Mouse (Mus musculus) midbrain, embryonic 14.5 days (tissue): ENCODE results near the gene Gstm5. TPM values are rescaled to one million over a fixed set of nuclear protein-coding genes. Genes with fewer than 3 reads are reported as not detected.
A peak's percentile ranks its signal among the peaks of the same experiment; 100 is the strongest.
"Not testable (repeated sequence)": the region's sequence is repeated elsewhere in the genome, so short reads cannot be mapped to it uniquely, and the experiment has no call there.

Experiments used
- ATAC-seq: fragments of 200-750 bp; cut with Nextera tagmentation; 2 replicates; pipeline ENCODE4 v1.8.0; 2017; ENCODE audit warnings: moderate number of reproducible peaks, moderate library complexity; ENCODE audit not compliant: low FRiP score, low TSS enrichment
- DNase-seq: peaks from one replicate; pipeline ENCODE4 v3.0.0-alpha.2; 2015
- H3K27ac ChIP-seq: fragments of 300-500 bp; sonication (generic); replicated peaks from 2 replicates; pipeline ENCODE4 v1.5.1; 2014; ENCODE audit warnings: mild to moderate bottlenecking, low read depth, low read length, moderate library complexity
- H3K27me3 ChIP-seq: fragments of 300-500 bp; sonication (generic); 2 replicates; pipeline ENCODE4 v1.6.1; 2014; ENCODE audit warnings: low read length, control low read depth, mixed read lengths; ENCODE audit not compliant: control insufficient read depth, insufficient read depth
- H3K36me3 ChIP-seq: fragments of 300-500 bp; sonication (generic); 2 replicates; pipeline ENCODE4 v1.6.1; 2014; ENCODE audit warnings: low read length, control low read depth; ENCODE audit not compliant: control insufficient read depth, insufficient read depth
- H3K4me1 ChIP-seq: fragments of 300-500 bp; sonication (generic); 2 replicates; pipeline ENCODE4 v1.6.1; 2014; ENCODE audit warnings: mild to moderate bottlenecking, antibody characterized with exemption, low read length, control low read depth; ENCODE audit not compliant: control insufficient read depth, insufficient read depth
- H3K4me2 ChIP-seq: fragments of 300-500 bp; sonication (generic); 2 replicates; pipeline ENCODE4 v1.6.1; 2014; ENCODE audit warnings: mild to moderate bottlenecking, low read length, moderate library complexity
- H3K4me3 ChIP-seq: fragments of 300-500 bp; sonication (generic); replicated peaks from 2 replicates; pipeline ENCODE4 v1.5.1; 2014; ENCODE audit warnings: low read depth, low read length
- H3K9ac ChIP-seq: fragments of 300-500 bp; sonication (generic); replicated peaks from 2 replicates; pipeline ENCODE4 v1.6.1; 2014; ENCODE audit warnings: mild to moderate bottlenecking, low read length, moderate library complexity
- H3K9me3 ChIP-seq: fragments of 300-500 bp; sonication (generic); 2 replicates; pipeline ENCODE4 v1.6.1; 2016; ENCODE audit warnings: low read length, control low read depth, mixed read lengths; ENCODE audit not compliant: control insufficient read depth
- WGBS: fragments of 180-500 bp; shearing (Covaris S2); extraction: QIAGEN DNeasy Blood & Tissue Kit; methylation state at CpG from one replicate; pipeline ENCODE4 v1.1.7; 2014; 5-methylcytosine and 5-hydroxymethylcytosine counted together
- polyA plus RNA-seq: library from polyadenylated mRNA; unstranded; fragments of >200 nt; fragmentation: Nextera tagmentation; extraction: Ambion mirVana; gene quantifications from 2 replicates; pipeline ENCODE4 v1.2.1, GENCODE M21; 2014

Gstm5 gene
- polyA plus RNA-seq, 1 experiment from 2014 or later, result 245 TPM

GRCm38 (mm10) chr3:107853232-107854181 is 42.1 kb upstream of the Gstm5 start:
- Histone ChIP-seq H3K36me3 (no peaks in the 10 kb centered on the region), H3K4me3 (no peak overlapping the region), H3K27ac (no peak overlapping the region), H3K9me3 (no peaks in the 10 kb centered on the region), H3K9ac (no peak overlapping the region), H3K4me2 (no peak overlapping the region), H3K4me1 (peaks cover 18% of the 10 kb centered on the region), H3K27me3 (no peaks in the 10 kb centered on the region)
- WGBS, result 85% methylated on average over 17 of the region's 17 CpGs
- ATAC-seq (no peak), DNase-seq (no peak)

- H3K9me3 ChIP-seq, result no peaks in the 10 kb centered on the region
- no peak overlapping the region for H3K4me2 ChIP-seq
- peaks cover 7% of the 10 kb centered on the region for H3K4me1 ChIP-seq
- no peak overlapping the region for H3K4me3 ChIP-seq
- 88% methylated on average over 13 of the region's 13 CpGs for WGBS
- H3K9ac ChIP-seq, result no peak overlapping the region
- ATAC-seq (no peak), DNase-seq (no peak)
- no peak overlapping the region for H3K27ac ChIP-seq
- no peaks in the 10 kb centered on the region for H3K36me3 ChIP-seq
- H3K27me3 ChIP-seq, result no peaks in the 10 kb centered on the region
Measured at GRCm38 (mm10) chr3:107855368-107855767, 40.3 kb upstream of the Gstm5 start.

- no peak overlapping the region for H3K9ac ChIP-seq
- H3K4me1 ChIP-seq, result no peaks in the 10 kb centered on the region
- no peak for DNase-seq
- no peak overlapping the region for H3K4me2 ChIP-seq
- H3K9me3 ChIP-seq, result no peaks in the 10 kb centered on the region
- no peaks in the 10 kb centered on the region for H3K27me3 ChIP-seq
- H3K36me3 ChIP-seq, result no peaks in the 10 kb centered on the region
- WGBS, result 55% methylated on average over 6 of the region's 6 CpGs
- no peak for ATAC-seq
- no peak overlapping the region for H3K4me3 ChIP-seq
- no peak overlapping the region for H3K27ac ChIP-seq
Measured at GRCm38 (mm10) chr3:107857646-107858045, 38.0 kb upstream of the Gstm5 start.

GRCm38 (mm10) chr3:107861483-107861882 is 34.1 kb upstream of the Gstm5 start:
- not testable (repeated sequence) for H3K36me3 ChIP-seq, DNase-seq, H3K4me3 ChIP-seq, H3K4me2 ChIP-seq, H3K27me3 ChIP-seq, H3K9ac ChIP-seq, H3K9me3 ChIP-seq, H3K27ac ChIP-seq, ATAC-seq, H3K4me1 ChIP-seq
- 85% methylated on average over 5 of the region's 5 CpGs for WGBS

GRCm38 (mm10) chr3:107862471-107862870 is 33.1 kb upstream of the Gstm5 start:
- no peak overlapping the region for H3K9ac ChIP-seq
- ATAC-seq, result no peak
- no peak overlapping the region for H3K27ac ChIP-seq
- DNase-seq, result no peak
- H3K9me3 ChIP-seq, result no peaks in the 10 kb centered on the region
- H3K4me1 ChIP-seq, result no peaks in the 10 kb centered on the region
- no peaks in the 10 kb centered on the region for H3K36me3 ChIP-seq
- no peaks in the 10 kb centered on the region for H3K27me3 ChIP-seq
- H3K4me3 ChIP-seq, result no peak overlapping the region
- no peak overlapping the region for H3K4me2 ChIP-seq
- 76% methylated on average over 2 of the region's 2 CpGs for WGBS

GRCm38 (mm10) chr3:107863471-107863870 is 32.1 kb upstream of the Gstm5 start:
- H3K9ac ChIP-seq, result peak overlapping the region; percentile 32; the same call in 1 of the 2 replicates
- no peak overlapping the region for H3K4me2 ChIP-seq
- ATAC-seq (no peak), DNase-seq (no peak)
- 87% methylated on average over 5 of the region's 5 CpGs for WGBS
- H3K4me3 ChIP-seq, result no peak overlapping the region
- H3K36me3 ChIP-seq, result no peaks in the 10 kb centered on the region
- no peaks in the 10 kb centered on the region for H3K27me3 ChIP-seq
- H3K4me1 ChIP-seq, result no peaks in the 10 kb centered on the region
- H3K27ac ChIP-seq, result no peak overlapping the region
- H3K9me3 ChIP-seq, result no peaks in the 10 kb centered on the region

- no peak overlapping the region for H3K4me2 ChIP-seq
- H3K4me3 ChIP-seq, result no peak overlapping the region
- H3K27me3 ChIP-seq, result no peaks in the 10 kb centered on the region
- no peaks in the 10 kb centered on the region for H3K9me3 ChIP-seq
- peak overlapping the region; percentile 32; the same call in 1 of the 2 replicates for H3K9ac ChIP-seq
- WGBS, result 5% methylated on average over 2 of the region's 2 CpGs
- H3K36me3 ChIP-seq, result no peaks in the 10 kb centered on the region
- peaks cover 3% of the 10 kb centered on the region; the same call in 1 of the 2 replicates for H3K4me1 ChIP-seq
- ATAC-seq (peak; percentile 62), DNase-seq (peak; percentile 92)
- no peak overlapping the region for H3K27ac ChIP-seq
Measured at GRCm38 (mm10) chr3:107863898-107864603, 31.6 kb upstream of the Gstm5 start.

- Histone ChIP-seq H3K4me1 (peaks cover 6% of the 10 kb centered on the region; the same call in 1 of the 2 replicates), H3K4me3 (no peak overlapping the region), H3K36me3 (no peaks in the 10 kb centered on the region), H3K9me3 (no peaks in the 10 kb centered on the region), H3K4me2 (no peak overlapping the region), H3K27ac (no peak overlapping the region), H3K9ac (no peak overlapping the region), H3K27me3 (no peaks in the 10 kb centered on the region)
- ATAC-seq, result no peak
- no peak for DNase-seq
- WGBS, result 74% methylated on average over 10 of the region's 10 CpGs
Measured at GRCm38 (mm10) chr3:107865364-107866091, 30.1 kb upstream of the Gstm5 start.
